Comparison of ENCODE assay signal across 12 mouse cellular contexts in genomic region chr11:22928586-22929169, GRCm38 (mm10). TPM values are rescaled to one million over a fixed set of nuclear protein-coding genes. Genes with fewer than 3 reads are reported as not detected.
A peak's percentile ranks its signal among the peaks of the same experiment; 100 is the strongest.
DNase-seq lines count a peak whose midpoint lies in the region; ATAC-seq and TF ChIP-seq lines count a peak whose summit lies in the region.
"Had no signal": no experiment of that assay in that cellular context is flagged by ENCODE, and none has a peak within 500 bp of the region (broad histone marks: within the 10 kb centered on the region; RNA-seq: fewer than 3 reads in every experiment).

No protein-coding gene starts in this region.

- peak overlapping the region; percentile 30 for H3K27ac ChIP-seq in stomach, embryonic 16.5 days (ENCODE audit: low read length)
- H3K27ac ChIP-seq: embryonic facial prominence, embryonic 10.5 days; hindbrain, postnatal 0 days; limb, embryonic 10.5 days had no signal

- no peak for ATAC-seq in stomach, embryonic 16.5 days (ENCODE audit: insufficient read depth, low FRiP score)
- ATAC-seq: hindbrain, postnatal 0 days had no signal

- 63% methylated on average over 8 of the region's 8 CpGs for WGBS in stomach, embryonic 16.5 days
- WGBS in lung, adult 2 months, result 50% methylated on average over 8 of the region's 8 CpGs

- no peaks in the 10 kb centered on the region for H3K4me1 ChIP-seq in stomach, embryonic 16.5 days (ENCODE audit: control insufficient read depth, insufficient read depth, low read length)
- peaks cover 3% of the 10 kb centered on the region for H3K4me1 ChIP-seq in lung, adult 2 months (ENCODE audit: control insufficient read depth, insufficient read depth, low read length)
- H3K4me1 ChIP-seq: embryonic facial prominence, embryonic 10.5 days had no signal

- no peaks in the 10 kb centered on the region for H3K27me3 ChIP-seq in stomach, embryonic 16.5 days (ENCODE audit: control insufficient read depth, insufficient read depth, low read length)

- no peak for TF ChIP-seq CTCF in lung, adult 2 months (IDR thresholded peaks at IDR 0.05; ENCODE audit: insufficient read depth, low read length)

- no peak for TF ChIP-seq POLR2A in lung, adult 2 months (IDR thresholded peaks at IDR 0.05; ENCODE audit: borderline replicate concordance, extremely low read depth, low read depth, low read length)

- H3K9me3 ChIP-seq in stomach, embryonic 16.5 days (replicated peaks; ENCODE audit: control insufficient read depth, low read length), result no peaks in the 10 kb centered on the region
- H3K9me3 ChIP-seq: embryonic facial prominence, embryonic 10.5 days; limb, embryonic 10.5 days had no signal

- H3K36me3 ChIP-seq in stomach, embryonic 16.5 days (ENCODE audit: control insufficient read depth, insufficient read depth, low read length), result no peaks in the 10 kb centered on the region
- H3K36me3 ChIP-seq: embryonic facial prominence, embryonic 10.5 days had no signal

- 0 out of 2 replicates have a peak overlapping the region, but pooled peaks have one; percentile 11 for H3K4me2 ChIP-seq in stomach, embryonic 16.5 days (ENCODE audit: low read depth, low read length)

- H3K9ac ChIP-seq in stomach, embryonic 16.5 days (ENCODE audit: low read length), result no peak overlapping the region

- H3K4me3 ChIP-seq in stomach, embryonic 16.5 days (replicated peaks; ENCODE audit: low read length), result no peak overlapping the region
- no peak overlapping the region for H3K4me3 ChIP-seq in lung, adult 2 months (replicated peaks; ENCODE audit: extremely low read depth, low read depth, low read length)
- H3K4me3 ChIP-seq: embryonic facial prominence, embryonic 10.5 days; limb, embryonic 10.5 days had no signal

- DNase-seq in adrenal gland, adult 2 months, result peak; percentile 62
- no peak for DNase-seq in adrenal gland, adult 8-10 months
- peak; percentile 10 for DNase-seq in lung, postnatal 25 days (ENCODE audit: low spot score)
- DNase-seq in lung, postnatal 4 days, result no peak
- DNase-seq in c-Kit-positive CD71-negative TER-119-negative erythroid progenitor cells, embryonic 14.5 days (ENCODE audit: low read depth), result peak; percentile 42
- no peak for DNase-seq in layer of hippocampus, adult 18-20 months (ENCODE audit: low spot score in 2 of 2)
- no peak for DNase-seq in lung, adult 2 months
- DNase-seq: cerebellum, adult 11-12 months had no signal

RNA-seq across cellular contexts. Expression of gene Zrsr1, which starts 43.1 kb away (rescaled TPM):
- total RNA-seq in adrenal gland, adult 2 months (2021), result 10 to 100 TPM; 34.5 to 38.0 TPM
- polyA plus RNA-seq in adrenal gland, adult 2 months (2012; rRNA removed), result 8.9 and 9.6 TPM in 2 replicates
- total RNA-seq in adrenal gland, adult 8-10 months (2022), result 10 to 100 TPM; 36.9 to 43.0 (median 39.3) TPM
- 2.4 and 3.2 TPM in 2 replicates for polyA plus RNA-seq in stomach, embryonic 16.5 days (2015; fragmentation: Nextera tagmentation; extraction: Ambion mirVana)
- 10 to 100 TPM; 71.3 to 72.3 TPM for total RNA-seq in layer of hippocampus, adult 18-20 months (2021)
- 10.2 and 11.5 TPM in 2 replicates for polyA plus RNA-seq in lung, adult 2 months (2012; rRNA removed)

RNA-seq across cellular contexts. Expression of gene Gm28048, which starts 53.2 kb away (rescaled TPM):
- total RNA-seq in adrenal gland, adult 2 months (2021), result 10 to 100 TPM; 39.3 to 39.4 TPM
- polyA plus RNA-seq in adrenal gland, adult 2 months (2012; rRNA removed), result not detected in 2 replicates
- total RNA-seq in adrenal gland, adult 8-10 months (2022), result 10 to 100 TPM; 44.3 to 72.0 (median 46.8) TPM
- 14.5 and 17.9 TPM in 2 replicates for polyA plus RNA-seq in stomach, embryonic 16.5 days (2015; fragmentation: Nextera tagmentation; extraction: Ambion mirVana)
- 1 to 10 TPM; 8.6 to 9.3 TPM for total RNA-seq in layer of hippocampus, adult 18-20 months (2021)
- not detected in 2 replicates for polyA plus RNA-seq in lung, adult 2 months (2012; rRNA removed)
- total RNA-seq: hindbrain, postnatal 0 days had no signal

RNA-seq across cellular contexts. Expression of gene Commd1, which starts 53.5 kb away (rescaled TPM):
- 100 to 1,000 TPM in 1 of 2 experiments, 10 to 100 TPM in 1; 86.6 to 112 TPM for total RNA-seq in adrenal gland, adult 2 months (2021)
- polyA plus RNA-seq in adrenal gland, adult 2 months (2012; rRNA removed), result 3.9 and 4.2 TPM in 2 replicates
- total RNA-seq in adrenal gland, adult 8-10 months (2022), result 10 to 100 TPM; 84.5 to 100.0 (median 90.1) TPM
- 324 and 371 TPM in 2 replicates for polyA plus RNA-seq in stomach, embryonic 16.5 days (2015; fragmentation: Nextera tagmentation; extraction: Ambion mirVana)
- total RNA-seq in layer of hippocampus, adult 18-20 months (2021), result 10 to 100 TPM; 58.4 to 63.7 TPM
- 4.7 and 10.0 TPM in 2 replicates for polyA plus RNA-seq in lung, adult 2 months (2012; rRNA removed)

Comparison
In these comparisons a context has a peak if more than half of its experiments do, and no peak if none do; other contexts are left out.
1. DNase-seq: peak in adrenal gland, adult 2 months (single experiment), lung, postnatal 25 days (single experiment) and c-Kit-positive CD71-negative TER-119-negative erythroid progenitor cells, embryonic 14.5 days (single experiment); none in adrenal gland, adult 8-10 months (single experiment), lung, postnatal 4 days (0 of 2), layer of hippocampus, adult 18-20 months (0 of 2) and lung, adult 2 months (single experiment).